Mouse (Mus musculus): ENCODE results near the gene Hip1. TPM values are rescaled to one million over a fixed set of nuclear protein-coding genes. Genes with fewer than 3 reads are reported as not detected.
A peak's percentile ranks its signal among the peaks of the same experiment; 100 is the strongest.

The Hip1 gene
- 10 to 100 TPM; 41.2 to 41.4 TPM for total RNA-seq (2021)
- long read RNA-seq, experiment 1, full-length matches to known transcripts = 1 of 20 reads
- long read RNA-seq, experiment 1, partial matches to known transcripts = 7 of 20 reads
- long read RNA-seq, experiment 1, other reads (novel, unspliced or antisense) = 12 of 20 reads
- long read RNA-seq, experiment 2, full-length matches to known transcripts = 4 of 28 reads
- long read RNA-seq, experiment 2, partial matches to known transcripts = 5 of 28 reads
- long read RNA-seq, experiment 2, other reads (novel, unspliced or antisense) = 19 of 28 reads

DNA sequence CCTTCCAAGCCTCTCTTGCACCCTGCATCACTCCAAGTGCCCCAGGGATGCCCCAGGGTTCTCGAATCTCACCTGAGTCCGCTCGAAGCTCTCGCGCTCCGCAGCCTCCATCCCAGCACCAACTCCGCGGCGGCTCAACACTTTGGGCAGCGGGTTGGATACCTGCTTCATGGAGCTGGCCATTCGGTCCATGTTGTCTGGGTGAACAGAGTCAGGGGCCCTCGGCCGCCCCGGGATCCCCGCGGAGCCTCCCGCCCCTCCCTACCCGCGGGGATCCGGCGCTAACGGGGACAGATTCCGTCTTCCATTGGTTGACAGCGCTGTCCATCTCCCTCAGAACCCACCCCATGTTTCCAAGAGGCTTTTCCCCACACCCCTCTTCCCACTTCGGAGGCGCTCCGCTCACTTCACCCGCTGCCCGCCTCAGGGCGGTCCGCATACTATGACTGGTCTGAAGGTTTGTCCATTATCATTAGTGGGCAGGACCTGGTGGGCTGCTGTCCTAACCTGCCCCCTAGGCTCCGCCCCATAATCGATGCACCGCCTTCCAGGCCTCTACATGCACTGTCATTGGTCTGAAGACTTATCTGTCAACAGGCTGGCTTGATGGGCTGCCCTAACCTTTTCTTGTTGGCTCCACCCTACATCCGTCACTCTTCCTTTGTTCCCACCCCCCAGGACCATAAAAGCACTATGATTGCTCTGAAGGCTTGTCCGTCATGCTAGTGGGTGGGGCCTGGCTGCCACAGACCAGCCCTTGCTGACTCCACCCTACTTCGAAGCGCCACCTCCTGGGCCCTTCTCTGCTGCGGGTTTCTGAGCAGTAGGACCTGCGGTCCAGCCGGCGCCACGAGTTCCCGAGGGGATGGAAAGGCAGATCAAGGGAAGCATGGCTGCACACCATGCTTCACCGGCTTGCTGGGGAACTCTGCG is at the start of gene Hip1:
Gene Hip1 (minus strand): TSS at position 256 of the 933 bp plus-strand sequence.
- TF ChIP-seq CTCF (conservative IDR thresholded peaks at IDR 0.05) = peak; percentile 74
- DNase-seq (ENCODE audit: low spot score in 2 of 2) = peak; percentile 99 to 100
- H3K4me3 ChIP-seq = peak within 1 kb of the TSS; percentile 99
- H3K27ac ChIP-seq = peak within 1 kb of the TSS; percentile 89

GRCm38 (mm10) chr5:135589996-135590784 is 45.3 kb upstream of the Hip1 start:
- Histone ChIP-seq H3K4me3 (no peak overlapping the region), H3K27ac (no peak overlapping the region)
- DNase-seq (ENCODE audit: low spot score in 2 of 2) = no peak
- no peak for TF ChIP-seq CTCF (conservative IDR thresholded peaks at IDR 0.05)

- H3K4me3 ChIP-seq = no peak overlapping the region
- H3K27ac ChIP-seq = no peak overlapping the region
- DNase-seq (ENCODE audit: low spot score in 2 of 2) = no peak
- no peak for TF ChIP-seq CTCF (conservative IDR thresholded peaks at IDR 0.05)
Observed at GRCm38 (mm10) chr5:135587764-135588163, 42.8 kb upstream of the Hip1 start.

DNA sequence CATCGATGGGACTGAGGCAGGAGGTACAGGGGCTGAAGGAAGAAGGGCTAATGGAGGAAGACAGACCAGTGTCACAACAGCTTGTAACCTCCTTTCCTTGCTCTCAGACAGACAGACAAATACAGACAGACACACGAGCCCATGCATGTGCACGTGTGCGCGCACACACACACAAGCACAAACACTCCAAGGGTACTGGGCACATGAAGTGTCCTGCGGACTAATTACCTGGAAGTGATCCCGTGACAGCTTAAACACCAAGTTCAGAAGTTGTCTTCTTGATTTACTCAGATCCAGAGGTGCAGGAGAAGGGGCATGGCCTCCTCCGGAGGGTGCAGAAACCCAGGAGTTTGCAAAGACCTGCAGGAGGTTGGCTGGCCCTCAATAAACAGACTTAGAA is 40.8 kb upstream of the Hip1 start:
- no peak for TF ChIP-seq CTCF (conservative IDR thresholded peaks at IDR 0.05)

GRCm38 (mm10) chr5:135582330-135582729 is 37.4 kb upstream of the Hip1 start:
- Histone ChIP-seq H3K27ac (no peak overlapping the region), H3K4me3 (no peak overlapping the region)
- DNase-seq (ENCODE audit: low spot score in 2 of 2) = no peak
- no peak for TF ChIP-seq CTCF (conservative IDR thresholded peaks at IDR 0.05)

More for the DNA sequence above, 40.8 kb upstream of the Hip1 start:
- H3K4me3 ChIP-seq = no peak overlapping the region
- no peak overlapping the region for H3K27ac ChIP-seq
- DNase-seq (ENCODE audit: low spot score in 2 of 2) = no peak

DNA sequence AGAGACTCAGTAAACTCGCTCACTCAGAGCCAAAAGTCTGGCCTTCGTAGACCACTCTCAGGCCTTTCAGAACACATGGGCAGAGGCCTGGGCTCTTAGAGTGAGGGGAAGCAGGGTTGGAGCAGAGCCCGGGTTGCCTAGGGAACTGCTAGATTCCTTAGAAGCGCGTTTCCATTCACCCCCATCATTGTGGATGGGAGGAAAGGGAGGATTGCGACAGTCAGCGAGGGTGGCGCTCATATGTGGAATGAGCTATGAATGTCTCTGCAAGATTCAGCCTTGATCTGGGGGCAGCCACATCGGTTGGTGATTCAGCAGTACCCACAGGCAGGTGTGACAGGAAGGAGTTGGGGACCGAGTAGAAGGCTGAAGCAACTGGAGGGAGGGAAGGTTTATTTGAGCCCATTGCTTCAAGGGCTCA is 34.4 kb upstream of the Hip1 start:
- Histone ChIP-seq H3K4me3 (no peak overlapping the region), H3K27ac (peak overlapping the region; percentile 40)
- TF ChIP-seq CTCF (conservative IDR thresholded peaks at IDR 0.05) = no peak
- peak; percentile 28 to 46 for DNase-seq (ENCODE audit: low spot score in 2 of 2)

- H3K4me3 ChIP-seq = no peak overlapping the region
- no peak for DNase-seq (ENCODE audit: low spot score in 2 of 2)
- H3K27ac ChIP-seq = no peak overlapping the region
- TF ChIP-seq CTCF (conservative IDR thresholded peaks at IDR 0.05) = no peak
Observed at GRCm38 (mm10) chr5:135576055-135576454, 31.1 kb upstream of the Hip1 start.

DNA sequence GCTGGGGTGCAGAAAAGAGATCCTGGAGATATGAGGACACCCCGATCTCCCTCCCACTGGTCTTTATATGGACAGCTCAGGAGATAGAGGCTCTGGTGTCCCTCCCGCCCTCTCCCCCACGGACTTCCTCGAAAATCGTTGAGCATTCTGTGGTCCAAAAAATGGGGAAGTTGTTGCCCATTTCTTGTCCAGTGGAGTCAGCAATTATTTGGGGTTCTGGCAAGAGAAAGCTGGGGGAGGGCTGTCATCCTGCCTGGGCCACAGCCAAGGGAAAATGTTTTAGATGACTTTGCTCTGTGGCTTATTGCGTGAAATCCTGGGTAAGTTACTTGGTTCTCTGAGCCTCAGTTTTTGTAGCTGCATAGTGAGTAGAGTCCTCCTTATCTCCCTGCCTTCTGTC is 28.1 kb upstream of the Hip1 start, which contains the start of gene Ccl24:
Gene Ccl24 (minus strand): TSS at position 44 of the 400 bp plus-strand sequence.
- TF ChIP-seq CTCF (conservative IDR thresholded peaks at IDR 0.05) = no peak
- Histone ChIP-seq H3K4me3 (no peak within 1 kb of the TSS), H3K27ac (no peak within 1 kb of the TSS)
- no peak for DNase-seq (ENCODE audit: low spot score in 2 of 2)

DNA sequence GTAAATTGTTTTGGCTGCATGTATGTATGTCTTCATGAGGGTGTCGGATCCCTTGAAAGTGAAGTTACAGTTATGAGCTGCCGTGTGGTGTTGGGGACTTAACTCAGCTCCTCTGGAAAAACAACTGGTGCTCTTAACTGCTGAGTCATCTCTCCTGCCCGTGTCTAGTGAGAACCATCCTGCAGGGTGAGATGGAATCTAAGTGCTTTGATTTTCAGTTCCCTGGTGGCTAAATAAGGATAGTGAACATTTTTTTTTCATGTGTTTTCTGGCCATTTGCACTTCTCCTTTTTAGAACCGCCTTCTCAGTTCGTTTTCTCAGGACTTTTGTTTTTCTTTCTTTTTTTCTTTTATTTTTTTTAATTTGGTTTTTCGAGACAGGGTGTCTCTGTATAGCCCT is 23.8 kb upstream of the Hip1 start:
- H3K4me3 ChIP-seq = no peak overlapping the region
- TF ChIP-seq CTCF (conservative IDR thresholded peaks at IDR 0.05) = peak; percentile 38
- H3K27ac ChIP-seq = no peak overlapping the region
- DNase-seq (ENCODE audit: low spot score in 2 of 2) = no peak

DNA sequence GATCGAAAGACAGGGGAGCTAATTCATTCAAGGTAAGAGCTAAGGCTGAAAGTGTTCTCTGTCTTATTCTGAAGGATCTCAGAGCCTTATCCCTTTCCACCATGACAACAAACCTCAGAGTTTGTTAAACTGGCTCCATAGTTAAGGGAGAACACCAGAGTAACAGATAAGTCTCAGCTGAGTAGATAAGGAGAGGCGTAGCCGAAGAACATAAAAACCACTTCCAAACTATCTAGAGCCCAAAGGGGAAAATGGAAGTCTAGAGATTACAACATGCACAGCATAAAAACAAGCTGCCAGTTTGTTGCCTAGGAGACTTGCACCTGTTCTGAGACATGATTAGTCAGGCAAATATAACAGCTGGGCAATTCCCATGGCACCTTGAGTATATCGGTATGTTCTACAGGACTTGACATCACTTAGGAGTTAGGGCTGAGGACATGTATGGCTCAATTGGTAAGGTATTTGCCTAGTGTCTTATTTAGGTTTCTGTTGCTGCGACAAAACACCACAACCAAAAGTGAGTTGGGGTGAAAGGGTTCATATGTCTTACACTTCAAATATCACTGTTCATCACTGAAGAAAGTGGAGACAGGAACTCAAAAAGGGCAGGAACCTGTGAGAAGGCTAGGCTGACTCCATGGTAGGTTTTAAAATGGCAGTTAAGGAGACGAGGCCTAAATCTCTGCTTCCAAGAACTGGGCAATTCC is 22.8 kb upstream of the Hip1 start:
- no peak for TF ChIP-seq CTCF (conservative IDR thresholded peaks at IDR 0.05)

DNA sequence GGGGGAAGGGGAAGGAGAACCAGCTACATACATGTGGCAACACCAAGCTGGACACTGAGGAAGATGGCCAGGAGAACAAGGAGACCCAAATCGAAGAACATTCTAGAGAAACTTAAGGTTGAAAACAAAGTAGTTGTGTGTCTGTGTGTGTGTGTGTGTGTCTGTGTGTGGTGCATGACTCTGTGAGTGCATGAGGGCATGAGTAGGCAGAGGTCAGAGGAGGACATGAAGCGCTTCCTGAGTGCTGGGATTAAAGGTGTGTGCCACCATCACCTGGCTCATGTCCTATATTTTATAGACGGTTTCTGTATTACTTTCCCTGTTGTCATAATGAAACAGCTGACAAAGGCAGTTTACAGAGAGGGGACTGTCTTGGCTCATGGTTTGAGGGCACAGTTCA is 18.5 kb upstream of the Hip1 start, which contains the start of gene Ccl26:
Gene Ccl26 (minus strand): TSS at position 101 of the 400 bp plus-strand sequence.
- no peak for DNase-seq (ENCODE audit: low spot score in 2 of 2)
- Histone ChIP-seq H3K4me3 (no peak within 1 kb of the TSS), H3K27ac (no peak within 1 kb of the TSS)
- no peak for TF ChIP-seq CTCF (conservative IDR thresholded peaks at IDR 0.05)

More for the DNA sequence above, 22.8 kb upstream of the Hip1 start:
- DNase-seq (ENCODE audit: low spot score in 2 of 2) = no peak
- Histone ChIP-seq H3K4me3 (no peak overlapping the region), H3K27ac (no peak overlapping the region)

DNA sequence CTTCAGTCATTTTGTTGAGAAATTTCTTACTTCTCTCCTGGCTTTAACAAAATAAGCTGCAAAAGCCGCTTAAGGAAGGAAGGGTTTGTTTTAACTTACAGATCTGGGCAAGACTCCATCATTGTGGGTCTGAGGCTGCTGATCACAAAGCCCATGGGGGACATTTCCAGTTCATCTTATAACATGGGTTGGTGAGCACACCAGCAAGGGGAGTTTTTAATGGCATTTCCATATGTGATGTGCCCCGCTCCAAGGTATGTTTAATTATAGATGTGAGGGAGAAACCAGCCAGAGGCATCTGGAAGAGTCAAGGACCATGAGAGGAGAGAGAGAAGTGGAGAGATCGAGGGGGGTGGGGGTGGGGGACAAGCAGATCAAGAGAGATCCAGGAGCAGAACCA is 12.8 kb upstream of the Hip1 start:
- no peak for DNase-seq (ENCODE audit: low spot score in 2 of 2)

More for the DNA sequence above, 12.8 kb upstream of the Hip1 start:
- Histone ChIP-seq H3K27ac (no peak overlapping the region), H3K4me3 (no peak overlapping the region)
- no peak for TF ChIP-seq CTCF (conservative IDR thresholded peaks at IDR 0.05)
